Mouse (Mus musculus) adrenal gland, postnatal 25 days (tissue): ENCODE data around the gene Gm32742. TPM values are rescaled to one million over a fixed set of nuclear protein-coding genes. Genes with fewer than 3 reads are reported as not detected.
A peak's percentile ranks its signal among the peaks of the same experiment; 100 is the strongest.
"Not testable (repeated sequence)": the region's sequence is repeated elsewhere in the genome, so short reads cannot be mapped to it uniquely, and the experiment has no call there.

Source experiments
- DNase-seq: peaks from one replicate; pipeline ENCODE4 v3.0.0; 2021; ENCODE audit warnings: mixed read lengths
- total RNA-seq: library from RNA; stranded (reverse); gene quantifications from 2 replicates; pipeline ENCODE4 v1.2.3, GENCODE M21; 2021

The Gm32742 gene
- total RNA-seq, 1 experiment from 2014 or later = not detected

GRCm38 (mm10) chr9:51152079-51152752 lies 13.1 kb downstream of the Gm32742 start:
- peak; percentile 45 for DNase-seq

- no peak for DNase-seq
Measured at GRCm38 (mm10) chr9:51147294-51147693, 18.0 kb downstream of the Gm32742 start.

- no peak for DNase-seq
Measured at GRCm38 (mm10) chr9:51146496-51146895, 18.8 kb downstream of the Gm32742 start.

GRCm38 (mm10) chr9:51144218-51144617 lies 21.1 kb downstream of the Gm32742 start:
- no peak for DNase-seq

- DNase-seq = no peak
Measured at GRCm38 (mm10) chr9:51143437-51143836, 21.9 kb downstream of the Gm32742 start.

GRCm38 (mm10) chr9:51140711-51141110 lies 24.6 kb downstream of the Gm32742 start:
- no peak for DNase-seq

- DNase-seq = not testable (repeated sequence)
Measured at GRCm38 (mm10) chr9:51139401-51139800, 25.9 kb downstream of the Gm32742 start.

GRCm38 (mm10) chr9:51138301-51138700 lies 27.0 kb downstream of the Gm32742 start:
- no peak for DNase-seq

- DNase-seq = no peak
Measured at GRCm38 (mm10) chr9:51137836-51138235, 27.5 kb downstream of the Gm32742 start.

- no peak for DNase-seq
Measured at GRCm38 (mm10) chr9:51137432-51137831, 27.9 kb downstream of the Gm32742 start.

- DNase-seq = peak; percentile 61
Measured at GRCm38 (mm10) chr9:51136985-51137384, 28.3 kb downstream of the Gm32742 start.

- DNase-seq = no peak
Measured at GRCm38 (mm10) chr9:51114767-51115166, 50.5 kb downstream of the Gm32742 start.

- no peak for DNase-seq
Measured at GRCm38 (mm10) chr9:51105751-51106150, 59.6 kb downstream of the Gm32742 start.

- DNase-seq = peak; percentile 74
Measured at GRCm38 (mm10) chr9:51103808-51104514, 61.4 kb downstream of the Gm32742 start.

- DNase-seq = peak; percentile 78
Measured at GRCm38 (mm10) chr9:51102963-51103807, 62.1 kb downstream of the Gm32742 start.

- DNase-seq = peak; percentile 73
Measured at GRCm38 (mm10) chr9:51101756-51102425, 63.4 kb downstream of the Gm32742 start, which contains the start of gene 4833427G06Rik. Gene 4833427G06Rik, minus strand, starts transcription at chr9:51102078.

GRCm38 (mm10) chr9:51096306-51096705 lies 69.0 kb downstream of the Gm32742 start:
- peak; percentile 45 for DNase-seq

GRCm38 (mm10) chr9:51093697-51094096 lies 71.6 kb downstream of the Gm32742 start:
- DNase-seq = no peak

- DNase-seq = no peak
Measured at GRCm38 (mm10) chr9:51081614-51082013, 83.7 kb downstream of the Gm32742 start.
